Mouse (Mus musculus): ENCODE results near the gene Gm12216. TPM values are rescaled to one million over a fixed set of nuclear protein-coding genes. Genes with fewer than 3 reads are reported as not detected.

Gm12216 gene
- total RNA-seq, 2 experiments from 2014 or later, result 4.0 to 4.5 TPM

DNA sequence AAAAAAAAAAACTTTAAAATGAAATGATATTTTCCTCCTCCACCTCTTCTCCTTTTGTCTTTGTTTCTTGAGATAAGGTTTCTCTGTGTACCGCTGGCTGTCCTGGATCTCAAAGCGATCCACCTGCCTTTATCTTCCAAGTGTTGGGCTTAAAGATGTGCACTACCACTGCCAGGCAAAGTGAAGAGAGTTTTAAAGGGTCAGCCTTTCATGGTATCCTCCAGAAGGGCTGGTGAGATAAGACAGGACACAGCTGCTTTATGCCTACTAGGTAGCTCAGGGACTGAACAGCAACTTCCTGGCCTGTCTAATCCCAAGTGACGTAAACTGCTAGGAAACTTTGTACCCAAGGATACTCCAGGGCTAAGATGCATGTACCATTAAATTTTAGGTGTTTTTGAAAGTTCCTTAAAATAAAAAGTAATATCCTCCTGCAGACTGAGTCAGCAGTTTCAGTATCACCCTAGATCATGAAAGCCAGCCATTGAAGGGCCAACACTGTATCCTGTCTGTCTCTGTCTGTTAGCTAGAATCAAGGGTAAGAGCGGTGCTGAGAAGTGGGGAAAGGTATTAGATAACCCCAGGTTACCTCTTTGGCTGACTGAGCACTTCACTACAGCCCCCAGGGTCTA is 23.6 kb downstream of the Gm12216 start:
- intact Hi-C loops (cut with DNase I), result no loop called here
- no peak for DNase-seq (ENCODE audit: low spot score in 2 of 2)

DNA sequence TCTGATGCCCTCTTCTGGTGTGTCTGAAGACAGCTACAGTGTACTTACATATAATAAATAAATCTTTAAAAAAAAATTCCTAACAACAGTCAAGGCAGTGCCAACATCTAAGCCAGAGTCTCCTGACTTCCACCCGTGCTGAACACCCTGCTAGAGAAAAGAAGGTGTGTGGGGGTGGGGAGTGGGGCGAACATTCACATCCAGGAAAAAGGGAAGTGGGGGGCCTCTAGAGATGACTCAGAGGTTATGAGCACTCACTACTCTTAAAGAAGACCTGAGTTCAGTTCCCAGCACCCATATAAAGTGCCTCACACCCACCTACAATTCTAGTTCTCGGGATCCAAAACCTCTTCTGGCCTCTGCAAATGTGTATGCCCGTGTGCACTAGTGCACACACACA is 33.6 kb downstream of the Gm12216 start:
- no peak for DNase-seq (ENCODE audit: low spot score in 2 of 2)
- intact Hi-C loops (cut with DNase I), result no loop called here

DNA sequence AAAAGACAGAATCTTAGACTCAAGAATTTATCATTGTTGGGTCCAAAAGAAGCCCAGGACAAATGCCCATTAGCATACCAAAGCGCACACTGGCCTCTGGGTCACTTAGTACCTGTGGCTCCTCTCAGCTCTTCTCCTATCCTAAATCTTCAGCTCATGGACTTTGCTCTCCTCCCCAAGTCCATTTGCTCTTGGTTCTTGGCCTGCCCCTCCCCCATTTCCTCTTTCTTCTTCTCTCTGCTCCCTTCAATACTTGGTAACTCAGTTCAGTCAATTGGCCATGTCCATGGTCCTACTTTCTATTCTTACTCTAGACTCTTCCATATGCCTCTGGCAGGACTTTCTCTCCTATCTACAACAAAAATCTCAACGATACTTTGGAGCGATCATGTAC is 37.1 kb downstream of the Gm12216 start:
- intact Hi-C loops (cut with DNase I), result no loop called here
- DNase-seq (ENCODE audit: low spot score in 2 of 2), result no peak

DNA sequence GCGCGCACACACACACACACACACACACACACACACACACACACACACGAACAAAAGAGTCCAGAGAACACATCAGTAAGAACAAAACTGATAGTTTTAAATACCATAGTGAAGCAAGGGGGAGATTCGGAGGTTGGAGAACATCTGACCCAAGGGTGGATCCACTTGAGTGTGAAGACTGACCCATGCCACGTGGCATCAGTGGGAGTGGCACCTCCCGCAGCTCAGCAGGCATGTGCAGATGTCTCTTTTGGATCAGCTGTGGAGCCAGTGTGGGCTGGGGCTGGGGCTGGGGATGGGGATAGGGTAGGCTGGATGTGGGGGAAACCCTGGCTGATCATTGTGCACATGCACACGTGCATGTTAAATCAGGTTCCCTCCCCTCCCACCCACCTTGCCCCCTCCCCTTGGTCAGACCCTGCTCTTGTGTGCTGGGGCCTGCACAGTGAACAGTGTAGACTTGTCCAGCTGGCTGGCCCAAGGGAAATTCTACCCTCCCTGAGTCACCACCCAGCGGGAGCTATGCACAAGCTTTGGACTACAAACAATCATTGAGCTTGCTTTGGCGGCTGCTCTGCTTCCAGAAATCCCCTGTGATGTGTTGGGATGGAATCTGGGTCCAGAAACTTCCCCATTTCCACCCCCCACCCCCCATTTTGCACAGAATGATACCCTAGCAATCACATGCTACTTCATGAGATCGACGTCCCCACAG is 37.7 kb downstream of the Gm12216 start:
- no peak for DNase-seq (ENCODE audit: low spot score in 2 of 2)
- intact Hi-C loops (cut with DNase I), result no loop called here

DNA sequence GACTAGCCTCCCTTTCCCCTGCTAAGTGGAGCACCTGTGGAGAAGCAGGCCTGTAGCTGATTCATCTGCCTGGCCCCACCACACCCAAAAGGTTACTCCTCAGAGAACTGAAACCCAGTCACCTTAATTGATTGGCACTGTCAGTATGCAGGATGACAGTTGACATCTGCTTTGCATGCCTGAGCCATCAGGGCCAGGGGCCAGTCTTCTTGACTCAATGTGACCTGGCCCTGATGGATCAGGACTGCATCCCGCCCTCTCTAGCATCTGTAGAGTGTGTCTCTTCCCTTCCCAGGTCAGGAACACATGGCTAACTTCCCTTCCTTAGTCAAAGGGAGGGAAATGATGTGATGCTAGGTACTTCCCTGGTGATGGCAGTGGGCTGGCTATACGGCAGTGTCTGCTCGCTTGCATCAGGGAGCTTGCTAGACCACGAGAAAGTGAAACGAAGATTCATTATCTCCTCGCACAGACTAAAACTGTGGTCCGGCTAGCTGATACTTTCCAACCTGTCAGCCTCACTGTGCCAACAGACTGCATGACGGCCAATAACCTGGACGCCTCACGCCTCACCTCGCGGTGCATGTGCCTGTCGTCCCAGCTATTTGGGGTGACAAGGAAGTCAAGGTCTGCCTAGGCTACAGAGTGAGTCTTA is 38.4 kb downstream of the Gm12216 start:
- no peak for DNase-seq (ENCODE audit: low spot score in 2 of 2)
- intact Hi-C loops (cut with DNase I), result no loop called here

GRCm38 (mm10) chr11:53819511-53819910 is 39.5 kb downstream of the Gm12216 start:
- intact Hi-C loops (cut with DNase I), result no loop called here
- no peak for DNase-seq (ENCODE audit: low spot score in 2 of 2)

DNA sequence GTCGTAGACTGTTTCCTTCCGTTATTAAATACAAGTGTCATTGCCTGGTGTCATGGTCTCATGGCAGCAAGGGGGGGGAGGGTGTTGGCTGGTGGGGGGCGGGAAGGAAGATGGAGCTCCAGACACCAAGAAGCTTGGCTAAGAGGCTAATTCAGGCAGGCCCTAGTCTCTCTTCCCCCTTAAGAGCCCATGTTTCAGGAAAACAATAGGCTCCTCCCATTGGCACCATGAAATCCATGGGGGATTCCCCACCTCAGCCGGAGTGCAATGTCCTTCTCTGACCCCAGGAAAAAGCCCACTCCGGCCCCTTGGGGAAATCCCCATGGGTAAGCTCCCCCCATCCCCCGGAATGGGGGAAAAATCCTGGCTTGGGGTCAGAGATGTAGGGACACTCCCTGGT is 40.3 kb downstream of the Gm12216 start:
- intact Hi-C loops (cut with DNase I), result no loop called here
- DNase-seq (ENCODE audit: low spot score in 2 of 2), result no peak

GRCm38 (mm10) chr11:53816841-53817375 is 42.1 kb downstream of the Gm12216 start:
- intact Hi-C loops (cut with DNase I), result no loop called here
- DNase-seq (ENCODE audit: low spot score in 2 of 2), result no peak

DNA sequence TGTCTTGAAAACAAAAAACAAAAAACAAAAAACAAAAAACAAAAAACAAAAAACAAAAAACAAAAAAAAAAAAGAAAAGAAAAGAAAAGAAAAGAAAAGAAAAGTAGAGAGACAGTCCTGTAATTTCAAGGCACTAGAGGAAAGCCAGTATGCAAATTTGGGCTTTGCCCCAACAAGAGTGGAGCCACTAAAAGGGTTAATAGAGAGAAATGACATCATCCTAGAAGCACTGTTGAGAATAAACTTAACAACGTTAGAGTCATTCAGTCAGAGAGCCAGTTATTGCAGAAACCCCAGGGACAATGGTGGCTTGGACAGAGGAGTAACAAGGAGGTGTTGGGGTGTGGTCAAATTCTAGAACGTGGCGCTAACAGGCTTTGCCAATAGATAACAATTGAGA is 44.2 kb downstream of the Gm12216 start:
- intact Hi-C loops (cut with DNase I), result no loop called here
- DNase-seq (ENCODE audit: low spot score in 2 of 2), result no peak

- no peak for DNase-seq (ENCODE audit: low spot score in 2 of 2)
- intact Hi-C loops (cut with DNase I), result no loop called here
Measured at GRCm38 (mm10) chr11:53813001-53813868, 45.8 kb downstream of the Gm12216 start.

DNA sequence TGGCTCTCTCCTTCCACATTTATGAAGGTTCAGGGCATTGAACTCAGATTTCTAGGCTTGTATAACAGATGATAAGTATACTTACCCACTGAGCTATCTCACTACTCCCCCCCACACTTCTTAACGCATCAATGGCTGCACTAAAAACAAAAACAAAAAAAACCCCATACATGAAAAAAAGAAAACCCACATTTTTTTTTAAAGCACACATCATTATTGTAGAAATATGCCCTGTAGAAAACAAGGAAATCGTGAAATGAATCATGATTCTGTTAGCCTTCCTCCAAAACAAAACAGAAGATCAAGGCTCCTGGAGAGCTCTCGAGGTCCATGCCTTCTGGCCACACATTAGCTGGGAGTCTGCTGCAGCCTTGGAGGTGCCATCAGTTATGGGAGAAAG is 47.7 kb downstream of the Gm12216 start:
- DNase-seq (ENCODE audit: low spot score in 2 of 2), result no peak
- intact Hi-C loops (cut with DNase I), result no loop called here

DNA sequence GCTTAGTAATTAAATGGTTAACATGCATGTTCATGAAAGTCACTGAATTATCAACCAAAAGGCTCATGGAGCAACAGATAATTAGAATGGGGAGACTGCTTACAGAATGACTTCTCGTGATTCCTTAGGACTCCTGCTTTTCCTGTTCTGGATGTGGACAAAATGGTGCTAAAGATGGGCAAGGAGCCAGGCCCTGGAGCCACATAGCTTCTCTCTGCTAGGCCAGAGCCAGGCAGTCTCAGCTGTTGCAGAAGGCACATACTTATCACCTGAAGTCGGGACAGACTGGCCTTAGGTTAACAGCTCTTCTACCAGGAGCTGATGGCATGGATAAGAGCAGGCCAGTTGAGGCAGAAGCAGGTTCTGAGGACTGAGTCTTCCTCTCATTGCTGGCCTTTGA is 48.3 kb downstream of the Gm12216 start:
- DNase-seq (ENCODE audit: low spot score in 2 of 2), result no peak
- intact Hi-C loops (cut with DNase I), result no loop called here

GRCm38 (mm10) chr11:53810156-53810555 is 48.9 kb downstream of the Gm12216 start:
- DNase-seq (ENCODE audit: low spot score in 2 of 2), result no peak
- intact Hi-C loops (cut with DNase I), result no loop called here

- intact Hi-C loops (cut with DNase I), result no loop called here
Measured at GRCm38 (mm10) chr11:53809354-53809753, 49.7 kb downstream of the Gm12216 start.

DNA sequence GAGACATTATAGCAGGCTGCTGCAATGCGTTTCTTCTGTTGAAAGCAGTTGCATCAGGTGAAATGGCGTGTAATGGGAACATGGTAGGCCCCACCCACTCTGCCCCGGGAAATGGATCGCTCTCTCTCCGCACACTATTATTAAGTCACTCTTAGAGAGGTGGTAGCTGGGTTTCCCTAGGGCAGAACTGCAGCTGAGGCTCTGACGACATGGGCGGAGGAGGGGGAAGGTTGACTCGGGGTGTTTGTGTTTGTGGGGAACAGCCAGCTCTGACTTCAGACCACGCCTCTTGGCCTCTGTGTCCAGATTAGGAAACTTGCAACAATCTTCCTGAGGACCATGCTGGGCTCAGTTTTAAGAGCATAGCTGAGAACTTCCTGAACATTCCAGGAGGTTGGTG is 53.3 kb downstream of the Gm12216 start:
- intact Hi-C loops (cut with DNase I), result no loop called here

More at GRCm38 (mm10) chr11:53809354-53809753, 49.7 kb downstream of the Gm12216 start:
- no peak for DNase-seq (ENCODE audit: low spot score in 2 of 2)

GRCm38 (mm10) chr11:53804569-53805344 is 54.3 kb downstream of the Gm12216 start:
- DNase-seq (ENCODE audit: low spot score in 2 of 2), result no peak
- intact Hi-C loops (cut with DNase I), result no loop called here

More for the DNA sequence above, 53.3 kb downstream of the Gm12216 start:
- no peak for DNase-seq (ENCODE audit: low spot score in 2 of 2)

- intact Hi-C loops (cut with DNase I), result no loop called here
- no peak for DNase-seq (ENCODE audit: low spot score in 2 of 2)
Measured at GRCm38 (mm10) chr11:53803494-53803893, 55.6 kb downstream of the Gm12216 start.

DNA sequence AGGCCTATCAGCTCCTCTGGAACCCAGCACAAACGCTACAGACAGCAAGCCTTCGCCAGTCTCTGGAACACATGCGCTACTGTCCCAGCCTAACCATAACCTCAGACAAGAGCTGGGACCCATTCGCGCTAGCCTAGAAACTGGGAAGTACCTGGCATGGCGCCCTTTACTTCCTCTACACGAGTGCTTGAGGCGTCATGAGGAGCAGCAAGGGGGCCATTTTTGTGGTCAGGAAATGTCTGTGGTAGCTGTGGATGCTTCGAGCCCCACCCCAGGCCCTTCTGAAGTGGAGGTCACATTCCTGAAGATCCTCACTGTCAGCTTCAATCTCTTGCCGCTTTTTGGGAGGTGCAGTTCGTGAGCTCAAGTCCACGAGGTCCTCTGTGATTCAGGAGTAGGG is 56.0 kb downstream of the Gm12216 start:
- no peak for DNase-seq (ENCODE audit: low spot score in 2 of 2)
- intact Hi-C loops (cut with DNase I), result no loop called here

- no peak for DNase-seq (ENCODE audit: low spot score in 2 of 2)
- intact Hi-C loops (cut with DNase I), result no loop called here
Measured at GRCm38 (mm10) chr11:53800975-53801374, 58.1 kb downstream of the Gm12216 start.

Measured in left cerebral cortex, postnatal 36 days (tissue).